Comparison of ENCODE assay signal across 15 mouse cellular contexts in genomic region chr11:78256618-78257017, GRCm38 (mm10). TPM values are rescaled to one million over a fixed set of nuclear protein-coding genes. Genes with fewer than 3 reads are reported as not detected.
DNase-seq lines count a peak whose midpoint lies in the region; ATAC-seq and TF ChIP-seq lines count a peak whose summit lies in the region.
"Had no signal": no experiment of that assay in that cellular context is flagged by ENCODE, and none has a peak within 500 bp of the region (broad histone marks: within the 10 kb centered on the region; RNA-seq: fewer than 3 reads in every experiment).

No protein-coding gene starts in this region.

- no peaks in the 10 kb centered on the region for H3K4me1 ChIP-seq in midbrain, embryonic 14.5 days (ENCODE audit: control insufficient read depth, insufficient read depth, low read length)
- no peaks in the 10 kb centered on the region for H3K4me1 ChIP-seq in midbrain, embryonic 15.5 days
- no peaks in the 10 kb centered on the region for H3K4me1 ChIP-seq in forebrain, embryonic 11.5 days (replicated peaks; ENCODE audit: control insufficient read depth, insufficient read depth, low read length)
- H3K4me1 ChIP-seq: limb, embryonic 15.5 days; midbrain, embryonic 10.5 days had no signal

- no peaks in the 10 kb centered on the region for H3K9me3 ChIP-seq in midbrain, embryonic 14.5 days (ENCODE audit: control insufficient read depth, low read length)
- H3K9me3 ChIP-seq in midbrain, embryonic 15.5 days: no peaks in the 10 kb centered on the region
- no peaks in the 10 kb centered on the region for H3K9me3 ChIP-seq in forebrain, embryonic 11.5 days (ENCODE audit: control insufficient read depth, low read length)
- H3K9me3 ChIP-seq: limb, embryonic 15.5 days; midbrain, embryonic 10.5 days had no signal

- peak; percentile 24; the same call in 1 of the 2 replicates for TF ChIP-seq CTCF in gastrocnemius, adult 2 months (IDR thresholded peaks at IDR 0.05)

- no peak overlapping the region for H3K27ac ChIP-seq in gastrocnemius, adult 2 months
- no peak overlapping the region for H3K27ac ChIP-seq in midbrain, embryonic 14.5 days (replicated peaks; ENCODE audit: low read depth, low read length)
- no peak overlapping the region for H3K27ac ChIP-seq in midbrain, embryonic 15.5 days
- no peak overlapping the region for H3K27ac ChIP-seq in forebrain, embryonic 11.5 days (ENCODE audit: low read depth, low read length)
- H3K27ac ChIP-seq: limb, embryonic 15.5 days; midbrain, embryonic 10.5 days had no signal

- H3K27me3 ChIP-seq in midbrain, embryonic 14.5 days (ENCODE audit: control insufficient read depth, insufficient read depth, low read length): no peaks in the 10 kb centered on the region
- H3K27me3 ChIP-seq in midbrain, embryonic 15.5 days (replicated peaks): 0 out of 2 replicates have a peak, but pooled peaks cover 3% of the 10 kb centered on the region
- H3K27me3 ChIP-seq in forebrain, embryonic 11.5 days (ENCODE audit: control insufficient read depth, insufficient read depth, low read length): peaks cover 3% of the 10 kb centered on the region; the same call in 1 of the 2 replicates

- no peak overlapping the region for H3K4me3 ChIP-seq in gastrocnemius, adult 2 months
- H3K4me3 ChIP-seq in midbrain, embryonic 14.5 days (replicated peaks; ENCODE audit: low read depth, low read length): no peak overlapping the region
- H3K4me3 ChIP-seq in midbrain, embryonic 15.5 days: no peak overlapping the region
- H3K4me3 ChIP-seq in forebrain, embryonic 11.5 days (ENCODE audit: low read depth, low read length): no peak overlapping the region
- H3K4me3 ChIP-seq: limb, embryonic 15.5 days; midbrain, embryonic 10.5 days had no signal

- no peak for DNase-seq in gastrocnemius, adult 2 months
- DNase-seq in gastrocnemius, postnatal 10 days: no peak
- DNase-seq in kidney, postnatal 14 days: peak; percentile 35
- no peak for DNase-seq in kidney, adult 18-20 months
- peak; percentile 9 for DNase-seq in midbrain, embryonic 14.5 days
- no peak for DNase-seq in embryo, embryonic 9.5 days (ENCODE audit: extremely low spot score)
- no peak for DNase-seq in forebrain, embryonic 11.5 days (ENCODE audit: low spot score)
- DNase-seq: cerebellum, postnatal 14 days; gastrocnemius, postnatal 14 days; heart, postnatal 4 days; lung, postnatal 14 days; thymus, postnatal 25 days had no signal

- H3K4me2 ChIP-seq in midbrain, embryonic 14.5 days (ENCODE audit: low read length): no peak overlapping the region
- H3K4me2 ChIP-seq in midbrain, embryonic 15.5 days: no peak overlapping the region
- H3K4me2 ChIP-seq in forebrain, embryonic 11.5 days (ENCODE audit: low read depth, low read length, severe bottlenecking): no peak overlapping the region
- H3K4me2 ChIP-seq: limb, embryonic 15.5 days had no signal

- 91% methylated on average over 1 of the region's 1 CpGs for WGBS in midbrain, embryonic 14.5 days
- 92% methylated on average over 1 of the region's 1 CpGs for WGBS in midbrain, embryonic 15.5 days
- 94% methylated on average over 1 of the region's 1 CpGs for WGBS in forebrain, embryonic 11.5 days

- intact Hi-C loops in gastrocnemius, adult 2 months (cut with DNase I): no loop called here

- no peak for ATAC-seq in midbrain, embryonic 14.5 days (ENCODE audit: low FRiP score, low TSS enrichment)
- no peak for ATAC-seq in midbrain, embryonic 15.5 days (replicated peaks)
- no peak for ATAC-seq in forebrain, embryonic 11.5 days (replicated peaks; ENCODE audit: low FRiP score)

- H3K9ac ChIP-seq in midbrain, embryonic 14.5 days (replicated peaks; ENCODE audit: low read length): no peak overlapping the region
- H3K9ac ChIP-seq in midbrain, embryonic 15.5 days: no peak overlapping the region
- H3K9ac ChIP-seq in forebrain, embryonic 11.5 days (ENCODE audit: low read length): no peak overlapping the region
- H3K9ac ChIP-seq: limb, embryonic 15.5 days had no signal

- peaks cover 35% of the 10 kb centered on the region for H3K36me3 ChIP-seq in midbrain, embryonic 14.5 days (ENCODE audit: control insufficient read depth, insufficient read depth, low read length)
- peaks cover 18% of the 10 kb centered on the region for H3K36me3 ChIP-seq in midbrain, embryonic 15.5 days (replicated peaks)
- H3K36me3 ChIP-seq in forebrain, embryonic 11.5 days (ENCODE audit: control insufficient read depth, insufficient read depth, low read length): peaks cover 4% of the 10 kb centered on the region; the same call in 1 of the 2 replicates

RNA-seq across cellular contexts. Expression of gene 2610507B11Rik, which starts 4.9 kb away (rescaled TPM):
- total RNA-seq in gastrocnemius, adult 2 months (2021): 100 to 1,000 TPM; 221 to 231 TPM
- total RNA-seq in gastrocnemius, postnatal 10 days (2021): 100 to 1,000 TPM; 136 to 138 TPM
- polyA plus RNA-seq in midbrain, embryonic 14.5 days (2014; fragmentation: Nextera tagmentation; extraction: Ambion mirVana): 52.8 and 72.1 TPM in 2 replicates
- polyA plus RNA-seq in midbrain, embryonic 15.5 days (2015; fragmentation: Nextera tagmentation; extraction: Ambion mirVana): 55.0 and 62.3 TPM in 2 replicates
- polyA plus RNA-seq in forebrain, embryonic 11.5 days (2014; fragmentation: Nextera tagmentation; extraction: Ambion mirVana): 75.1 and 84.6 TPM in 2 replicates

RNA-seq across cellular contexts. Expression of gene Supt6, which starts 10.8 kb away (rescaled TPM):
- 10 to 100 TPM; 30.3 to 33.7 TPM for total RNA-seq in gastrocnemius, adult 2 months (2021)
- 10 to 100 TPM; 30.3 to 35.3 TPM for total RNA-seq in gastrocnemius, postnatal 10 days (2021)
- 21.2 and 29.5 TPM in 2 replicates for polyA plus RNA-seq in midbrain, embryonic 14.5 days (2014; fragmentation: Nextera tagmentation; extraction: Ambion mirVana)
- polyA plus RNA-seq in midbrain, embryonic 15.5 days (2015; fragmentation: Nextera tagmentation; extraction: Ambion mirVana): 30.0 and 31.7 TPM in 2 replicates
- polyA plus RNA-seq in forebrain, embryonic 11.5 days (2014; fragmentation: Nextera tagmentation; extraction: Ambion mirVana): 33.7 and 34.0 TPM in 2 replicates

RNA-seq across cellular contexts. Expression of gene Sdf2, which starts 11.1 kb away (rescaled TPM):
- 10 to 100 TPM; 47.3 to 48.0 TPM for total RNA-seq in gastrocnemius, adult 2 months (2021)
- total RNA-seq in gastrocnemius, postnatal 10 days (2021): 10 to 100 TPM; 47.5 to 48.2 TPM
- polyA plus RNA-seq in midbrain, embryonic 14.5 days (2014; fragmentation: Nextera tagmentation; extraction: Ambion mirVana): 84.5 and 99.1 TPM in 2 replicates
- 90.0 and 93.6 TPM in 2 replicates for polyA plus RNA-seq in midbrain, embryonic 15.5 days (2015; fragmentation: Nextera tagmentation; extraction: Ambion mirVana)
- polyA plus RNA-seq in forebrain, embryonic 11.5 days (2014; fragmentation: Nextera tagmentation; extraction: Ambion mirVana): 41.0 and 52.3 TPM in 2 replicates

RNA-seq across cellular contexts. Expression of gene BC030499, which starts 34.0 kb away (rescaled TPM):
- under 1 TPM; 0.75 to 0.87 TPM for total RNA-seq in gastrocnemius, adult 2 months (2021)
- total RNA-seq in gastrocnemius, postnatal 10 days (2021): under 1 TPM; 0.36 to 0.59 TPM
- polyA plus RNA-seq in midbrain, embryonic 14.5 days (2014; fragmentation: Nextera tagmentation; extraction: Ambion mirVana): 0.15 and 0.34 TPM in 2 replicates
- polyA plus RNA-seq in midbrain, embryonic 15.5 days (2015; fragmentation: Nextera tagmentation; extraction: Ambion mirVana): 0.11 and 0.28 TPM in 2 replicates
- 0.21 and 0.87 TPM in 2 replicates for polyA plus RNA-seq in forebrain, embryonic 11.5 days (2014; fragmentation: Nextera tagmentation; extraction: Ambion mirVana)

RNA-seq across cellular contexts. Expression of gene Spag5, which starts 44.7 kb away (rescaled TPM):
- total RNA-seq in gastrocnemius, adult 2 months (2021): 1 to 10 TPM in 1 of 2 experiments, under 1 TPM in 1; 0.81 to 2.0 TPM
- 10 to 100 TPM in 1 of 2 experiments, 1 to 10 TPM in 1; 7.1 to 11.3 TPM for total RNA-seq in gastrocnemius, postnatal 10 days (2021)
- 5.8 and 8.7 TPM in 2 replicates for polyA plus RNA-seq in midbrain, embryonic 14.5 days (2014; fragmentation: Nextera tagmentation; extraction: Ambion mirVana)
- 6.9 and 9.6 TPM in 2 replicates for polyA plus RNA-seq in midbrain, embryonic 15.5 days (2015; fragmentation: Nextera tagmentation; extraction: Ambion mirVana)
- polyA plus RNA-seq in forebrain, embryonic 11.5 days (2014; fragmentation: Nextera tagmentation; extraction: Ambion mirVana): 75.5 and 76.1 TPM in 2 replicates

Comparison
In these comparisons a context has a peak if more than half of its experiments do, and no peak if none do; other contexts are left out.
1. DNase-seq: peak in kidney, postnatal 14 days (single experiment) and midbrain, embryonic 14.5 days (single experiment); none in gastrocnemius, adult 2 months (single experiment), gastrocnemius, postnatal 10 days (single experiment), kidney, adult 18-20 months (single experiment), embryo, embryonic 9.5 days (single experiment) and forebrain, embryonic 11.5 days (single experiment).